Mouse (Mus musculus): Measurements from ENCODE around the gene Kifc5b. TPM values are rescaled to one million over a fixed set of nuclear protein-coding genes. Genes with fewer than 3 reads are reported as not detected.

Kifc5b gene
- polyA plus RNA-seq, 1 experiment: 8.3 TPM

GRCm38 (mm10) chr17:26979426-26979825 lies 62.5 kb downstream of the Kifc5b start:
- H3K4me3 ChIP-seq (ENCODE audit: insufficient read depth, low read length): no peak overlapping the region
- TF ChIP-seq CTCF (IDR thresholded peaks at IDR 0.05; ENCODE audit: low read depth, low read length) (no peak), POLR2A (IDR thresholded peaks at IDR 0.05; ENCODE audit: borderline replicate concordance, low read depth, low read length) (no peak)
- peaks cover 15% of the 10 kb centered on the region for H3K4me1 ChIP-seq (ENCODE audit: control insufficient read depth, insufficient read depth, low read length)
- no peak overlapping the region for H3K27ac ChIP-seq (ENCODE audit: insufficient read depth, low read depth, low read length)

GRCm38 (mm10) chr17:26981050-26981449 lies 64.2 kb downstream of the Kifc5b start:
- no peak overlapping the region for H3K27ac ChIP-seq (ENCODE audit: insufficient read depth, low read depth, low read length)
- no peak overlapping the region for H3K4me3 ChIP-seq (ENCODE audit: insufficient read depth, low read length)
- no peak for TF ChIP-seq CTCF (IDR thresholded peaks at IDR 0.05; ENCODE audit: low read depth, low read length)
- TF ChIP-seq POLR2A (IDR thresholded peaks at IDR 0.05; ENCODE audit: borderline replicate concordance, low read depth, low read length): no peak
- peaks cover 9% of the 10 kb centered on the region for H3K4me1 ChIP-seq (ENCODE audit: control insufficient read depth, insufficient read depth, low read length)

Other genes starting within 250 kb of the Kifc5b start
- 47.9 and 55.0 TPM in 2 replicates for gene Crebrf, start 201.4 kb upstream of the Kifc5b start, polyA plus RNA-seq (2012; ENCODE audit: insufficient read depth, insufficient read length, missing spikeins)
- gene Bnip1, start 136.0 kb upstream of the Kifc5b start, polyA plus RNA-seq (2012; ENCODE audit: insufficient read depth, insufficient read length, missing spikeins): 25.0 and 25.5 TPM in 2 replicates
- not detected in 2 replicates for gene Nkx2-5, start 72.1 kb upstream of the Kifc5b start, polyA plus RNA-seq (2012; ENCODE audit: insufficient read depth, insufficient read length, missing spikeins)
- gene Phf1, start 16.0 kb downstream of the Kifc5b start, polyA plus RNA-seq (2012; ENCODE audit: insufficient read depth, insufficient read length, missing spikeins): 32.1 and 34.3 TPM in 2 replicates
- 120 and 134 TPM in 2 replicates for gene Cuta, start 22.5 kb downstream of the Kifc5b start, polyA plus RNA-seq (2012; ENCODE audit: insufficient read depth, insufficient read length, missing spikeins)
- gene Syngap1, start 24.2 kb downstream of the Kifc5b start, polyA plus RNA-seq (2012; ENCODE audit: insufficient read depth, insufficient read length, missing spikeins): 2.4 and 3.5 TPM in 2 replicates
- gene Zbtb9, start 56.1 kb downstream of the Kifc5b start, polyA plus RNA-seq (2012; ENCODE audit: insufficient read depth, insufficient read length, missing spikeins): 10.4 TPM in 2 replicates
- 60.8 and 83.0 TPM in 2 replicates for gene Bak1, start 111.9 kb downstream of the Kifc5b start, polyA plus RNA-seq (2012; ENCODE audit: insufficient read depth, insufficient read length, missing spikeins)
- 3.1 and 3.5 TPM in 2 replicates for gene Itpr3, start 140.2 kb downstream of the Kifc5b start, polyA plus RNA-seq (2012; ENCODE audit: insufficient read depth, insufficient read length, missing spikeins)
- gene Uqcc2, start 216.8 kb downstream of the Kifc5b start, polyA plus RNA-seq (2012; ENCODE audit: insufficient read depth, insufficient read length, missing spikeins): 75.5 and 91.6 TPM in 2 replicates